Mouse (Mus musculus): ENCODE results near the gene Map7. TPM values are rescaled to one million over a fixed set of nuclear protein-coding genes. Genes with fewer than 3 reads are reported as not detected.

Map7 gene
- polyA plus RNA-seq, 1 experiment = 0.01 TPM

GRCm38 (mm10) chr10:20202171-20202570, 53.9 kb downstream of the Map7 start:
- Histone ChIP-seq H3K79me2 (ENCODE audit: control insufficient read depth, insufficient read depth) (no peaks in the 10 kb centered on the region), H3K36me3 (ENCODE audit: control insufficient read depth, insufficient read depth) (no peaks in the 10 kb centered on the region), H3ac (ENCODE audit: control insufficient read depth, insufficient read length) (no peak overlapping the region), H3K4me3 (no peak overlapping the region), H3K27me3 (ENCODE audit: control insufficient read depth, insufficient read depth, insufficient read length) (peaks cover 12% of the 10 kb centered on the region), H3K4me2 (ENCODE audit: low read depth) (no peak overlapping the region)
- TF ChIP-seq MAX (IDR thresholded peaks at IDR 0.05; ENCODE audit: low read depth) (no peak), POLR2A (IDR thresholded peaks at IDR 0.05; ENCODE audit: insufficient read length, low read depth) (no peak), E2F4 (IDR thresholded peaks at IDR 0.05; ENCODE audit: insufficient read depth) (no peak), POLR2AphosphoS2 (IDR thresholded peaks at IDR 0.05; ENCODE audit: insufficient read length, low read depth) (no peak)

GRCm38 (mm10) chr10:20202818-20203217, 54.5 kb downstream of the Map7 start:
- TF ChIP-seq USF1 (IDR thresholded peaks at IDR 0.05; ENCODE audit: low read depth) (no peak), MYOG (IDR thresholded peaks at IDR 0.05; ENCODE audit: control insufficient read depth in 1 of 3, insufficient read depth in 1 of 3, insufficient read length in 2 of 3, low read depth in 2 of 3) (no peak), POLR2A (IDR thresholded peaks at IDR 0.05; ENCODE audit: insufficient read length, low read depth) (no peak), SRF (IDR thresholded peaks at IDR 0.05; ENCODE audit: control insufficient read depth, insufficient read length, low read depth) (no peak), MYOD1 (IDR thresholded peaks at IDR 0.05; ENCODE audit: control insufficient read depth in 1 of 3, insufficient read length in 2 of 3, low read depth in 2 of 3) (no peak), E2F4 (IDR thresholded peaks at IDR 0.05; ENCODE audit: insufficient read depth) (no peak)
- no peak overlapping the region for H3K4me3 ChIP-seq
- peaks cover 12% of the 10 kb centered on the region for H3K27me3 ChIP-seq (ENCODE audit: control insufficient read depth, insufficient read depth, insufficient read length)
- H3K79me2 ChIP-seq (ENCODE audit: control insufficient read depth, insufficient read depth) = no peaks in the 10 kb centered on the region
- H3K36me3 ChIP-seq (ENCODE audit: control insufficient read depth, insufficient read depth) = no peaks in the 10 kb centered on the region
- H3ac ChIP-seq (ENCODE audit: control insufficient read depth, insufficient read length) = no peak overlapping the region
- H3K4me2 ChIP-seq (ENCODE audit: low read depth) = no peak overlapping the region

- no peak overlapping the region for H3K4me2 ChIP-seq (ENCODE audit: low read depth)
- H3K36me3 ChIP-seq (ENCODE audit: control insufficient read depth, insufficient read depth) = no peaks in the 10 kb centered on the region
- no peaks in the 10 kb centered on the region for H3K79me2 ChIP-seq (ENCODE audit: control insufficient read depth, insufficient read depth)
- no peak overlapping the region for H3ac ChIP-seq (ENCODE audit: control insufficient read depth, insufficient read length)
- peaks cover 6% of the 10 kb centered on the region for H3K27me3 ChIP-seq (ENCODE audit: control insufficient read depth, insufficient read depth, insufficient read length)
- H3K4me3 ChIP-seq = no peak overlapping the region
- TF ChIP-seq USF1 (IDR thresholded peaks at IDR 0.05; ENCODE audit: low read depth) (no peak), MYOD1 (IDR thresholded peaks at IDR 0.05; ENCODE audit: control insufficient read depth in 1 of 3, insufficient read length in 2 of 3, low read depth in 2 of 3) (no peak), TCF12 (IDR thresholded peaks at IDR 0.05; ENCODE audit: insufficient read depth, poor library complexity, severe bottlenecking) (no peak), MYOG (IDR thresholded peaks at IDR 0.05; ENCODE audit: control insufficient read depth in 1 of 3, insufficient read depth in 1 of 3, insufficient read length in 2 of 3, low read depth in 2 of 3) (no peak), POLR2A (IDR thresholded peaks at IDR 0.05; ENCODE audit: insufficient read length, low read depth) (no peak), MAX (IDR thresholded peaks at IDR 0.05; ENCODE audit: low read depth) (no peak), E2F4 (IDR thresholded peaks at IDR 0.05; ENCODE audit: insufficient read depth) (no peak), REST (IDR thresholded peaks at IDR 0.05; ENCODE audit: insufficient read depth, insufficient read length) (no peak), CEBPB (IDR thresholded peaks at IDR 0.05; ENCODE audit: insufficient read depth, poor library complexity, severe bottlenecking) (no peak)
Measured at GRCm38 (mm10) chr10:20203502-20203901, 55.2 kb downstream of the Map7 start.

GRCm38 (mm10) chr10:20204696-20205431, 56.6 kb downstream of the Map7 start:
- no peak overlapping the region for H3K4me3 ChIP-seq
- H3K27me3 ChIP-seq (ENCODE audit: control insufficient read depth, insufficient read depth, insufficient read length) = peaks cover 3% of the 10 kb centered on the region
- no peaks in the 10 kb centered on the region for H3K36me3 ChIP-seq (ENCODE audit: control insufficient read depth, insufficient read depth)
- TF ChIP-seq CEBPB (IDR thresholded peaks at IDR 0.05; ENCODE audit: insufficient read depth, poor library complexity, severe bottlenecking) (no peak), SRF (IDR thresholded peaks at IDR 0.05; ENCODE audit: control insufficient read depth, insufficient read length, low read depth) (no peak), REST (IDR thresholded peaks at IDR 0.05; ENCODE audit: insufficient read depth, insufficient read length) (no peak), TCF3 (IDR thresholded peaks at IDR 0.05; ENCODE audit: insufficient read length, low read depth) (no peak), MAX (IDR thresholded peaks at IDR 0.05; ENCODE audit: low read depth) (no peak), POLR2AphosphoS2 (IDR thresholded peaks at IDR 0.05; ENCODE audit: insufficient read length, low read depth) (no peak), E2F4 (IDR thresholded peaks at IDR 0.05; ENCODE audit: insufficient read depth) (no peak), USF1 (IDR thresholded peaks at IDR 0.05; ENCODE audit: low read depth) (no peak), MYOD1 (IDR thresholded peaks at IDR 0.05; ENCODE audit: control insufficient read depth in 1 of 3, insufficient read length in 2 of 3, low read depth in 2 of 3) (no peak), TCF12 (IDR thresholded peaks at IDR 0.05; ENCODE audit: insufficient read depth, poor library complexity, severe bottlenecking) (no peak), MYOG (IDR thresholded peaks at IDR 0.05; ENCODE audit: control insufficient read depth in 1 of 3, insufficient read depth in 1 of 3, insufficient read length in 2 of 3, low read depth in 2 of 3) (no peak), POLR2A (IDR thresholded peaks at IDR 0.05; ENCODE audit: insufficient read length, low read depth) (no peak)
- no peak overlapping the region for H3ac ChIP-seq (ENCODE audit: control insufficient read depth, insufficient read length)
- no peak overlapping the region for H3K4me2 ChIP-seq (ENCODE audit: low read depth)
- no peaks in the 10 kb centered on the region for H3K79me2 ChIP-seq (ENCODE audit: control insufficient read depth, insufficient read depth)

- Histone ChIP-seq H3K79me2 (ENCODE audit: control insufficient read depth, insufficient read depth) (no peaks in the 10 kb centered on the region), H3K36me3 (ENCODE audit: control insufficient read depth, insufficient read depth) (no peaks in the 10 kb centered on the region), H3K27me3 (ENCODE audit: control insufficient read depth, insufficient read depth, insufficient read length) (peaks cover 3% of the 10 kb centered on the region), H3K4me3 (no peak overlapping the region), H3K4me2 (ENCODE audit: low read depth) (no peak overlapping the region), H3ac (ENCODE audit: control insufficient read depth, insufficient read length) (no peak overlapping the region)
- TF ChIP-seq POLR2AphosphoS2 (IDR thresholded peaks at IDR 0.05; ENCODE audit: insufficient read length, low read depth) (no peak), SRF (IDR thresholded peaks at IDR 0.05; ENCODE audit: control insufficient read depth, insufficient read length, low read depth) (no peak), E2F4 (IDR thresholded peaks at IDR 0.05; ENCODE audit: insufficient read depth) (no peak), MYOG (IDR thresholded peaks at IDR 0.05; ENCODE audit: control insufficient read depth in 1 of 3, insufficient read depth in 1 of 3, insufficient read length in 2 of 3, low read depth in 2 of 3) (no peak), TCF12 (IDR thresholded peaks at IDR 0.05; ENCODE audit: insufficient read depth, poor library complexity, severe bottlenecking) (no peak), CEBPB (IDR thresholded peaks at IDR 0.05; ENCODE audit: insufficient read depth, poor library complexity, severe bottlenecking) (no peak), USF1 (IDR thresholded peaks at IDR 0.05; ENCODE audit: low read depth) (no peak), MYOD1 (IDR thresholded peaks at IDR 0.05; ENCODE audit: control insufficient read depth in 1 of 3, insufficient read length in 2 of 3, low read depth in 2 of 3) (no peak), TCF3 (IDR thresholded peaks at IDR 0.05; ENCODE audit: insufficient read length, low read depth) (no peak), REST (IDR thresholded peaks at IDR 0.05; ENCODE audit: insufficient read depth, insufficient read length) (no peak), MAX (IDR thresholded peaks at IDR 0.05; ENCODE audit: low read depth) (no peak), POLR2A (IDR thresholded peaks at IDR 0.05; ENCODE audit: insufficient read length, low read depth) (no peak)
Measured at GRCm38 (mm10) chr10:20206966-20207365, 58.7 kb downstream of the Map7 start.
